Mouse (Mus musculus) liver, adult 2 months (tissue): ENCODE results near the gene Slc28a3. TPM values are rescaled to one million over a fixed set of nuclear protein-coding genes. Genes with fewer than 3 reads are reported as not detected.

Experiments
- DNase-seq: peaks from one replicate; pipeline ENCODE4 v3.0.0-alpha.2; 2011; ENCODE audit warnings: low read depth, low spot score; ENCODE audit errors: extremely low read depth
- H3K27ac ChIP-seq: fragments of 200-500 bp; replicated peaks from 2 replicates; pipeline ENCODE4 v1.5.1; 2012; ENCODE audit warnings: low read depth, mild to moderate bottlenecking, control low read depth, inconsistent platforms, low read length; ENCODE audit not compliant: insufficient read depth
- H3K27me3 ChIP-seq: fragments of 200-500 bp; 2 replicates; pipeline ENCODE4 v1.6.1; 2012; ENCODE audit warnings: mild to moderate bottlenecking, moderate library complexity, low read length, inconsistent platforms; ENCODE audit not compliant: control insufficient read depth, insufficient read depth
- H3K36me3 ChIP-seq: fragments of 200-500 bp; 2 replicates; pipeline ENCODE4 v1.6.1; 2012; ENCODE audit warnings: low read length, inconsistent platforms; ENCODE audit not compliant: control insufficient read depth, insufficient read depth
- H3K4me1 ChIP-seq: fragments of 200-500 bp; 2 replicates; pipeline ENCODE4 v1.6.1; 2011; ENCODE audit warnings: low read length; ENCODE audit not compliant: control insufficient read depth, insufficient read depth
- H3K4me3 ChIP-seq: fragments of 200-500 bp; 2 replicates; pipeline ENCODE4 v1.5.1; 2011; ENCODE audit warnings: low read depth, mild to moderate bottlenecking, control low read depth, low read length, moderate library complexity; ENCODE audit not compliant: insufficient read depth
- H3K79me2 ChIP-seq: fragments of 200-500 bp; 2 replicates; pipeline ENCODE4 v1.6.1; 2012; ENCODE audit warnings: inconsistent platforms, mild to moderate bottlenecking, low read length, moderate library complexity; ENCODE audit not compliant: control insufficient read depth, insufficient read depth
- H3K9ac ChIP-seq: fragments of 200-500 bp; 2 replicates; pipeline ENCODE4 v1.6.1; 2012; ENCODE audit warnings: low read depth, mild to moderate bottlenecking, control low read depth, inconsistent platforms, low read length
- CTCF ChIP-seq: fragments of 200-500 bp; IDR thresholded peaks from 2 replicates; pipeline ENCODE4 v1.5.1; 2011; ENCODE audit warnings: low read depth, low read length, control low read depth
- POLR2A ChIP-seq: fragments of 200-500 bp; IDR thresholded peaks from 2 replicates; pipeline ENCODE4 v1.6.1; 2011; ENCODE audit warnings: low read length, control low read depth; ENCODE audit not compliant: insufficient read depth; ENCODE audit errors: extremely low read depth
- WGBS: fragments of 180-500 bp; shearing (Covaris S2); methylation state at CpG from one replicate; pipeline ENCODE4 v1.1.7; 2018; 5-methylcytosine and 5-hydroxymethylcytosine counted together
- polyA plus RNA-seq: library from polyadenylated mRNA; depleted of rRNA; stranded (reverse); fragments of >200 nt; gene quantifications from 2 replicates; pipeline ENCODE4 v1.2.3, GENCODE M21; 2012
- total RNA-seq: library from RNA; depleted of rRNA; stranded (reverse); fragments of >200 nt; gene quantifications from 2 replicates; pipeline ENCODE4 v1.2.3, GENCODE M21; 2014

Slc28a3 gene
- total and polyA plus RNA-seq, 2 experiments: not detected

- no peak overlapping the region for H3K4me3 ChIP-seq
- H3K36me3 ChIP-seq: no peaks in the 10 kb centered on the region
- H3K9ac ChIP-seq: no peak overlapping the region
- DNase-seq: peak; percentile 5
- H3K79me2 ChIP-seq: no peaks in the 10 kb centered on the region
- TF ChIP-seq POLR2A (no peak), CTCF (peak; percentile 36; the same call in 1 of the 2 replicates)
- no peak overlapping the region for H3K27ac ChIP-seq
- WGBS: 91% methylated on average over 4 of the region's 4 CpGs
- H3K4me1 ChIP-seq: no peaks in the 10 kb centered on the region
- no peaks in the 10 kb centered on the region; the same call in 1 of the 2 replicates for H3K27me3 ChIP-seq
Measured at GRCm38 (mm10) chr13:58516277-58516676, 94.4 kb downstream of the Slc28a3 start.

DNA sequence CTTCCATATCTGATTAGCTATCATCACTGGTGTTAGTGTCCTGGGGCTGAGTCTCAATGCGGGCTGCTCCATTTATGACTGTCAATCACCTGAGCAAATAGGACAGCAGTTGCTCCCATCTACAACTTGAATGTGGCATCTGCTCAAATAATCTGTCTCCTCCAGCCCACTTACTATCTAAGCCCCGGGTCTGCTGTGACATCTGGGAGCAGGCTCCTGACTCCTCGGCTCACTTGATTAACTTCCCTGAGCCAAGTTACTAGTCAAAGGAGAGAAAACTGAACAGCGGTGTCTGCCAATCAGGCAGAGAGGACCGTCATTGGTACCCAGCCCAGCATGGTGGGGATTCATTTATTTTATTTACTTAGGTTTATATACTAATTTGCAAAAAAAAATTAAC is 95.0 kb downstream of the Slc28a3 start:
- Histone ChIP-seq H3K27ac (no peak overlapping the region), H3K27me3 (no peaks in the 10 kb centered on the region; the same call in 1 of the 2 replicates), H3K4me1 (no peaks in the 10 kb centered on the region), H3K79me2 (no peaks in the 10 kb centered on the region), H3K36me3 (no peaks in the 10 kb centered on the region), H3K9ac (no peak overlapping the region), H3K4me3 (no peak overlapping the region)
- TF ChIP-seq POLR2A: no peak
- TF ChIP-seq CTCF: no peak
- DNase-seq: no peak
- 93% methylated on average over 5 of the region's 5 CpGs for WGBS

DNA sequence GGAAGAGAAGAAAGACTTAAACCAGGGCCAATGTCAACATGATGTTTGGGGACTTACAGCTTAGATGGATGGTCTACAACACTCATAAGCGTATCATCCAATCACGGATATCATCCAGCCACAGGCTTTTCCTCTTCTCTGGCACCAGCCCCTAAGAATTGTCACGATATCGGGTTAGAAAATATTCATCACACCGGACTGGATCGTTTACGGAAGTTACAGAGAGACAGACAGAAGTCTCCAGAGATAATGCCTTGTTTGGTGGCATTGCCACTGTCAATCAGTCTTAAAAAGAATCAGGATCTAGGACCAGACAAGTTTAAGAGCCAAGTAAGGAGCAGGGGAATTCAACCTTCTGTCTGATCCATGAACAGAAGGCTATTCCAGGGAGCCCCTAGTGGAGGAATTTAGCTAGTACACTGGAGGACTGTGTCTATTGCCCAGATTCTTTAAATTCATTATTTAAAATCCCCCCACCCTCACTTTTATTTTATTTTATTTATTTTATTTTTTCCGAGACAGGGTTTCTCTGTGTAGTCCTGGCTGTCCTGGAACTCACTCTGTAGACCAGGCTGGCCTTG is 96.4 kb downstream of the Slc28a3 start:
- WGBS: 77% methylated on average over 8 of the region's 8 CpGs
- no peak for DNase-seq
- Histone ChIP-seq H3K4me1 (no peaks in the 10 kb centered on the region), H3K79me2 (no peaks in the 10 kb centered on the region), H3K4me3 (no peak overlapping the region), H3K36me3 (no peaks in the 10 kb centered on the region), H3K27ac (no peak overlapping the region), H3K27me3 (no peaks in the 10 kb centered on the region; the same call in 1 of the 2 replicates), H3K9ac (no peak overlapping the region)
- no peak for TF ChIP-seq CTCF
- TF ChIP-seq POLR2A: no peak

- Histone ChIP-seq H3K79me2 (no peaks in the 10 kb centered on the region), H3K27ac (no peak overlapping the region), H3K4me1 (no peaks in the 10 kb centered on the region), H3K36me3 (no peaks in the 10 kb centered on the region), H3K9ac (no peak overlapping the region), H3K4me3 (no peak overlapping the region), H3K27me3 (no peaks in the 10 kb centered on the region; the same call in 1 of the 2 replicates)
- TF ChIP-seq POLR2A (no peak), CTCF (no peak)
- no peak for DNase-seq
- WGBS: 68% methylated on average over 2 of the region's 2 CpGs
Measured at GRCm38 (mm10) chr13:58511926-58512325, 98.8 kb downstream of the Slc28a3 start.

GRCm38 (mm10) chr13:58511248-58511647 is 99.4 kb downstream of the Slc28a3 start:
- no peaks in the 10 kb centered on the region for H3K36me3 ChIP-seq
- no peak overlapping the region for H3K9ac ChIP-seq
- TF ChIP-seq CTCF (no peak), POLR2A (no peak)
- H3K79me2 ChIP-seq: no peaks in the 10 kb centered on the region
- no peak overlapping the region for H3K4me3 ChIP-seq
- no peaks in the 10 kb centered on the region; the same call in 1 of the 2 replicates for H3K27me3 ChIP-seq
- no peaks in the 10 kb centered on the region for H3K4me1 ChIP-seq
- no peak for DNase-seq
- 89% methylated on average over 9 of the region's 9 CpGs for WGBS
- H3K27ac ChIP-seq: no peak overlapping the region

GRCm38 (mm10) chr13:58509241-58509640 is 101.4 kb downstream of the Slc28a3 start:
- H3K4me1 ChIP-seq: no peaks in the 10 kb centered on the region
- H3K27ac ChIP-seq: no peak overlapping the region
- H3K36me3 ChIP-seq: no peaks in the 10 kb centered on the region
- DNase-seq: no peak
- WGBS: 55% methylated on average over 3 of the region's 3 CpGs
- no peaks in the 10 kb centered on the region for H3K79me2 ChIP-seq
- H3K27me3 ChIP-seq: no peaks in the 10 kb centered on the region
- TF ChIP-seq CTCF (no peak), POLR2A (no peak)
- H3K4me3 ChIP-seq: no peak overlapping the region
- H3K9ac ChIP-seq: no peak overlapping the region
